Mouse (Mus musculus) liver, postnatal 0 days (tissue): ENCODE data around the gene Lamc2.

Experiments
- CTCF ChIP-seq: sonication (generic); IDR thresholded peaks from 2 replicates; pipeline ENCODE4 v1.5.1; 2016; ENCODE audit warnings: antibody characterized with exemption, low read depth
- EP300 ChIP-seq: IDR thresholded peaks from 2 replicates; pipeline ENCODE4 v1.6.1; 2016; ENCODE audit warnings: antibody characterized with exemption, low read depth, mild to moderate bottlenecking

- TF ChIP-seq CTCF (no peak), EP300 (no peak)
Observed at GRCm38 (mm10) chr1:153124502-153124901, 61.7 kb downstream of the Lamc2 start.
